Mouse (Mus musculus) ovary, postnatal 14 days (tissue): ENCODE measurements around the gene Gnai2.

Experiments used
- DNase-seq: peaks from one replicate; pipeline ENCODE4 v3.0.0; 2022; ENCODE audit warnings: low spot score

Gnai2 gene

GRCm38 (mm10) chr9:107635279-107636028, at the start of gene Gnai2:
Gene Gnai2, minus strand, starts transcription at chr9:107635367.
- DNase-seq: peak; percentile 95

DNA sequence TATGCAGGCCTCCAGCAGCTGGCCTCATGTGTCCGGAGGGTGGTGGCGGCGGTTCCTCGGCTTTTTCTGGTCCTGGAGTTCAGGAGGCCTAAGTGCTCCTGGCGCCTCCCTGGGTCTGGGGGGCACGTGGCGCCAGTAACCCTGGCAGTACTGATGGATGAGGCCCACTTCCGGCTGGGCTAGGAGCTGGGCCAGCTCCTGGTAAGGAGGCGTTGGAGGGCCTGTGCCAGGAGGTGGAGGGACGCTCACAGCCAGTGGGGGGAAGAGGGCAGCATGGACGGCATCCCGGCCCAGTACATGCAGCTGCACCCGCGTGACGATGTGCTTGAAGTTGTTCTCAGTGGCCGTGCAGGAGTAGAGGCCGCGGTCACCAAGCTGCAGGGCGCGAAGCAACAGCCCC, 47.2 kb upstream of the Gnai2 start:
- DNase-seq: no peak

DNA sequence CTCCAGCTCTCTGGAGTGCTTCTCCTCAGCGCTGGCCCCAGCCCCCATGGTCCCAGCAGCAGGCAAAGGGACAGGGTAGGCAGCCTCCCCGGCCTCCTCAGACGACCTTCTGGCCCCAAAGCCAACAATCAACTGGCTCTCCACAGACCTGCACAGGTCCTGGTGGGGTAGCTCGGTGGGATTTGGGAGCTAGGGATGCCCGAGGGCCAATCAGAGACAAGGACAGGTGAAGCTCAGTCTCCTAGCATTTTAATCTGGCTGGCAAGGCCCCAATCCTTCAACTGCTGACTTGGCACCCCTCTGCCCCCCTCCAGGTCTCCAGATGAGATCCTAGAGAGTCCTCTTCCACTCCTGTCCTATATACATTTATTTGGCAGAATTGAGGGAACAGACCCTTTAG, 44.3 kb upstream of the Gnai2 start, which contains the start of gene Gnat1:
Gene Gnat1 (minus strand): TSS at position 212 of the 400 bp plus-strand sequence.
- no peak for DNase-seq

GRCm38 (mm10) chr9:107678861-107679260, 43.7 kb upstream of the Gnai2 start:
- no peak for DNase-seq

- peak; percentile 73 for DNase-seq
These were observed 42.8 kb upstream of the Gnai2 start for GRCm38 (mm10) chr9:107677819-107678526.

GRCm38 (mm10) chr9:107677091-107677784, 42.1 kb upstream of the Gnai2 start:
- DNase-seq: no peak

GRCm38 (mm10) chr9:107676302-107676701, 41.1 kb upstream of the Gnai2 start:
- no peak for DNase-seq

GRCm38 (mm10) chr9:107675671-107676301, 40.6 kb upstream of the Gnai2 start:
- peak; percentile 68 for DNase-seq

DNA sequence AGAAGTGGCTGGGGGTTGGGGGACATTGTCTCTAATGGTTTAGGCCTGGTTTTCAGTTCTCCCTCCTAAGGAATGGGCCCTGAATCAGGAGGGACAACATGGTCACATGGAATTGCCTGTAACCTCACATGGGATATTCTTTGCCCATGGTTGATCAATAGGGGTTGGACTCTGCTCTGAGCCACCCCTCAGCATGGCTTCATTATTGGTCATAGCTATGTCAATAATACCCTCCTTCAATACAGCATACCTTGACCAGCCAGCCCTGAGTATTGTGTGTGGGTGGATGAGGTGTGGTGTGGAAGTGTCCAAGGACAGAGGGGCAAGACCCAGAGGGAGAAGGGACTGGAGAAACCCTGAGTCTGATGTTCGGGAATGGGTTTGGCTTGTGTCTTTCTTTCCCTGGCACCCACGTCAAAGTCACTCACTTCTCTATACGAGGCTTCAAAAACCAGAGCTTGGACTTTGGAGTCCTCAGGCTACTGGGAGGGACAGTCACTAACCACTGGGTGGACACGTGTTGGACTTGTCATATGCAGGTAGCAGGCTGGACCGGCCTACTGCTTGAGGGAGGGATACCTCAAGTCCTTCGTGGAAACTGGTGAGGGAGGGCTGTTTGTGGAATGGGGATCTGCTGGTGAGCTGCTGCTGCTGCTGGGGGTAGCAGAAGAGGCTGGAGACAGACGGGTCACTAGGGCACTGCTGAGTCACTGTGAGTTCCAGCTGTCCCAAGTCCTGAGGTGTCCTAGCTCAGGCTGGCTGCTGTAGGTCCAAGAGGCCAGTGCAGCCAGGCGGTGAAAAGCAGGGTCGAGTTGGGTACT, 39.7 kb upstream of the Gnai2 start:
- no peak for DNase-seq

- no peak for DNase-seq
These were observed 35.1 kb upstream of the Gnai2 start for GRCm38 (mm10) chr9:107670259-107670658.

DNA sequence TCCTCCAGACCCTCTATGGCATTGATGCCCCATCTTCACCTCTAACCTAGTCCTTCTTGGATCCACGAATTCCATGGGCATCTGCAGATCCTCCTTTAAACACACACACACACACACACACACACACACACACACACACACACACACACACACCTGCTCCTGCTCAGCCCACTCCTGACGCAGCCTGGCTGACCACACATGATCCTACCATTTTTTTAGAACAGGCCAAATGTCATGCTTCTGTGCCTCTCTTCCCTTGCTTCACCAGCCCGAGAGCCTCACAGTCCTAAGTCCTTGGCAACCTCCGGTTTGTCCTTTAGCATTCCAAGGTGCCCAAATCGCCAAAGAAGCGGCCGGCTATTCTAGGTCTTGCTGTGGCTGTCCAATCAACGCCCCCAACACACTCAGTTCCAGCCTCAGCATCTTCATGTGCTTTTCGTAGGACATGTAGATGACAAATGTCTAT, 34.3 kb upstream of the Gnai2 start, which contains the start of gene Slc38a3:
Gene Slc38a3 (minus strand): TSS at position 51 of the 466 bp plus-strand sequence.
- no peak for DNase-seq

- DNase-seq: no peak
These were observed 33.7 kb upstream of the Gnai2 start for GRCm38 (mm10) chr9:107668916-107669315.

- no peak for DNase-seq
These were observed 32.8 kb upstream of the Gnai2 start for GRCm38 (mm10) chr9:107668011-107668410.

DNA sequence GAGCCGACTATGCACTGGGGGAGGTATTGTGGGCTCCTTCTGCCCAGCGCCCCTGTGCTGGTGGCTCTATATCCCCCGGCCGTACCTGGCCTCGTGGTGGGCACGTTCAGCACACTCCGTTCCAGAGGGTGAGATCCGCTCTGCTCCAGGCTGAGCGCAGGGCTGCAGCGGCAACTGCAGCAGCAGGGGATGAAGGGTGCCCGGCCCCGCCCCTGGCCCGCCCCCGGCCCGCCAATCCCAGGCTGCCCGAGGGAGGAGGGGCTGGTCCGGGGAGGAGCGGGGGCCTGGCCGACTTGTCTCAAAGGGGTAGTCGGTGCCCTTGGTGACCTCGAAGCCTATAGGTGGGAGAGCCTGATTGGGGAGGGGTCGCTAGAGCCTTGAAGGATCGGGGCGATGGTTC, 32.1 kb upstream of the Gnai2 start:
- DNase-seq: no peak

DNA sequence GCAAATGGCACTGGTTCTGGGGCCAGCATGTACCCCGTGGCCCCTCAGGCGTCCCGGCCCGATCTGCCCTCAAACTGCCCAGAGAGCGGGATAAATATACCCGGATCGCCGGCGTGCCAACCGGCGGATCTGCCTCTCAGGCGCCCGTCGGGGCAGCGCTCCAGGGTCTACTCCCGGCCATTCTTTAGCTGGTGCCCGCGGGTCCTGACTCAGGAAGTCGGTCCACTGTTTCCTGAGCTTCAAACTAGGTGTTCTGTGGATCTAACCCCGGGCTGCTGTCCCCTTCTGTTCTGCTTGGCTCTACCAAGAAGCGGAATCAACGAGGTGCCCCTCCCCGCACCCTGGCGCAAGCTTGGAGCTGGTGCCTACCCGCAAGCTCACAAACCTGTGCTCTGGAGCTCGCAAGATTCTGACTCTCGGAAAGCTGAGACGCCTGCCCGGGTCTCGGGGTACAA, 31.6 kb upstream of the Gnai2 start:
- no peak for DNase-seq

DNA sequence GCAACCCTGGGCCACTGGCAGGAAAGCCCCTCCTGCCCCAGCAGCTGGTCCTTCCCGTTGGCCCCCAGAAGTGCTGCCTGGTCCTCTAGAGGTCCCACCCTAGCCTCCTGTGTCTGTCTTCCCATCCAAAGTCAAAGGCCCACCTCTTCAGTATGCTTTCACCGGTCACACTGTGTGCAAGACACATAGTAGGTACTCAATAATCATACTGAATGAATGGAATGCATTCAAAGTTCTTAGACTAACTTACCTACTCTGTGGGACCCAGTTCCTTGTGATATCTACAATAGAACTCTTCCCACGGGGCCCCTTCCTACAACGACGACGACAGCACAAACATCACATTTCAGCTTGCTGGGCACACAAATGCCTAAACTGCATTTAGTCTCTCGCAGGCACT, 30.1 kb upstream of the Gnai2 start:
- DNase-seq: no peak

DNA sequence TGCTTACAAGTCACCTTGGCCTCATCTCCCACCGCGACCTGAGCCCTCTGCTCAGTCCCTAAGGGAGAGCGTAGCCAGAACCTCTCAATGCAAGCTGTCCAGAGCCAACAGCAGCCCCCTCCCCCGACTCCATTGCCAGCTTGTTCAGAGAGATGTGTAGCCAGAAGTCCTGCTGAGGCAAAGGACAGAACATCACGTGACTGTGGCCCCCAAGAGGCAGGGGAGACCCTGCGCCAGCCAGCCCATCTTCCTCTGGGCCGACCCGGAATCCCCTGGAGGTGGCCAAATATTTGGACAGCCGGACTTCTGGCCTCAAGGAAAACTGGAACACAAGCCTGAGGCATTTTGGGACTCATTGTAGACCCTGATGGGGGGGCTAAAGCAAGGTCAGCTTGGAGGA, 28.4 kb upstream of the Gnai2 start:
- DNase-seq: no peak

- DNase-seq: no peak
These were observed 27.2 kb upstream of the Gnai2 start for GRCm38 (mm10) chr9:107662342-107662741.

DNA sequence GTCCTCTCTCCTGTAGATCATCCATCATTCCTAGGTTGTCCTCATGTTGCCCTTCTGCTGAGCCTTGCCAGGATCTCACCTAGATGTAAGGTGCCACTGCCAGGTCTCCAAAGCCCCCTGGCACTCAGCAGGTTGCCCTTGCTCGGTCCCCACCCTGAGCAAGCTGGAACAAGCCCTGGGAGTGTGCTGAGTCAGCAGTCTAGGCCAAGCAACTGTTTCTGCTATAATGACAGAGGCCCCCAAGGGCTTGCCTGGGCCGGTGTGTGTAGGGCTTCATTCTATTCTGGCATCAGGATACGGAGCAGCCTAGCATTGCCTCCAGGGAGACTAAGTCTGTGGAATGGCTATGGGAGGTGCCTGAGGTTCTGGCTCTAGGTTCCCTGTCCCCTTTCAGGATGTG, 25.6 kb upstream of the Gnai2 start:
- DNase-seq: no peak

GRCm38 (mm10) chr9:107659961-107660360, 24.8 kb upstream of the Gnai2 start:
- no peak for DNase-seq

DNA sequence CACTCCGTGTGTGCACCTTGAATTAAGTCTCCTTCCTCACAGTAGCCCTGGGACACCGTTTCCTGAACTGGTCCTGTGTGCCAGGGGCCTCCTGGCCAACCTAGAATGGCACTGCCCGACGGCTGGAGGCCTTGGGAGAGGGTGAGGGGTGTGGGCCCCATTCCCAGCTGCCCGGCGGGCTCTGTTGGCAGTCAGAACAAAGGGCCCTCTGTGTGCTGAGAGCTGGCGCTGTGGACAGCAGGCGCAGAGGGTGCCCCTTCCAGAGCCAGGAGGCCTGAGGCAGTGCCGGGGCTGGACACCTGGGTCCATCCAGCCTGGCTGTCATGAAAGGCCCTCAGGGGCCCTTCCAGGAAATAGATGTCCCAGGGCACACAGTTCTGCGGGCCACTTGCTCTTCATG, 24.4 kb upstream of the Gnai2 start:
- no peak for DNase-seq
